Mouse (Mus musculus) myocyte (in vitro differentiated cells): ENCODE data around the gene Plin2. TPM values are rescaled to one million over a fixed set of nuclear protein-coding genes. Genes with fewer than 3 reads are reported as not detected.

Experiments
- H3K27me3 ChIP-seq: one replicate; pipeline ENCODE4 v1.6.1; 2011; ENCODE audit not compliant: control insufficient read depth, insufficient read depth, insufficient read length
- H3K36me3 ChIP-seq: one replicate; pipeline ENCODE4 v1.6.1; 2011; ENCODE audit not compliant: control insufficient read depth, insufficient read depth
- H3K4me2 ChIP-seq: one replicate; pipeline ENCODE4 v1.6.1; 2011; ENCODE audit warnings: low read depth, control low read depth
- H3K4me3 ChIP-seq: one replicate; pipeline ENCODE4 v1.5.1; 2011; ENCODE audit warnings: mild to moderate bottlenecking, control low read depth, moderate library complexity
- H3K79me2 ChIP-seq: one replicate; pipeline ENCODE4 v1.6.1; 2011; ENCODE audit not compliant: control insufficient read depth, insufficient read depth
- H3ac ChIP-seq: one replicate; pipeline ENCODE4 v1.6.1; 2011; ENCODE audit not compliant: control insufficient read depth, insufficient read length
- CEBPB ChIP-seq: IDR thresholded peaks from 2 replicates; pipeline ENCODE4 v1.6.1; 2011; ENCODE audit warnings: mild to moderate bottlenecking, moderate library complexity; ENCODE audit not compliant: poor library complexity, insufficient read depth, severe bottlenecking
- E2F4 ChIP-seq: IDR thresholded peaks from one replicate; pipeline ENCODE4 v1.6.1; 2011; ENCODE audit warnings: mild to moderate bottlenecking, control low read depth, moderate library complexity; ENCODE audit not compliant: insufficient read depth
- MAX ChIP-seq: IDR thresholded peaks from one replicate; pipeline ENCODE4 v1.6.1; 2011; ENCODE audit warnings: low read depth, mild to moderate bottlenecking, control low read depth
- MYOD1 ChIP-seq, 3 experiments: IDR thresholded peaks; one replicate each; pipeline ENCODE4 v1.6.1; 2011; ENCODE audit warnings: control low read depth in 2 of 3, low read depth in 2 of 3, mild to moderate bottlenecking in 2 of 3, moderate library complexity in 1 of 3; ENCODE audit not compliant: insufficient read length in 2 of 3, control insufficient read depth in 1 of 3
- MYOG ChIP-seq, 3 experiments: IDR thresholded peaks; one replicate each; pipeline ENCODE4 v1.6.1; 2011; ENCODE audit warnings: control low read depth in 2 of 3, low read depth in 2 of 3, mild to moderate bottlenecking in 2 of 3; ENCODE audit not compliant: insufficient read length in 2 of 3, control insufficient read depth in 1 of 3, insufficient read depth in 1 of 3
- POLR2A ChIP-seq: IDR thresholded peaks from one replicate; pipeline ENCODE4 v1.6.1; 2011; ENCODE audit warnings: low read depth, mild to moderate bottlenecking, control low read depth, moderate library complexity; ENCODE audit not compliant: insufficient read length
- POLR2AphosphoS2 ChIP-seq: IDR thresholded peaks from one replicate; pipeline ENCODE4 v1.6.1; 2011; ENCODE audit warnings: low read depth, control low read depth; ENCODE audit not compliant: insufficient read length
- REST ChIP-seq: IDR thresholded peaks from one replicate; pipeline ENCODE4 v1.6.1; 2011; ENCODE audit warnings: mild to moderate bottlenecking, control low read depth, moderate library complexity; ENCODE audit not compliant: insufficient read depth, insufficient read length
- SRF ChIP-seq: IDR thresholded peaks from one replicate; pipeline ENCODE4 v1.6.1; 2011; ENCODE audit warnings: low read depth; ENCODE audit not compliant: control insufficient read depth, insufficient read length
- TCF12 ChIP-seq: IDR thresholded peaks from one replicate; pipeline ENCODE4 v1.6.1; 2011; ENCODE audit warnings: mild to moderate bottlenecking, control low read depth; ENCODE audit not compliant: poor library complexity, insufficient read depth, severe bottlenecking
- TCF3 ChIP-seq: IDR thresholded peaks from one replicate; pipeline ENCODE4 v1.6.1; 2011; ENCODE audit warnings: low read depth, control low read depth; ENCODE audit not compliant: insufficient read length
- USF1 ChIP-seq: IDR thresholded peaks from one replicate; pipeline ENCODE4 v1.6.1; 2011; ENCODE audit warnings: low read depth, mild to moderate bottlenecking, control low read depth, moderate library complexity
- polyA plus RNA-seq: library from polyadenylated mRNA; unstranded; fragments of >200 nt; fragmentation: generic; extraction: Trizol; gene quantifications from one replicate; pipeline ENCODE4 v1.2.1, GENCODE M21; 2012; ENCODE audit warnings: missing spikeins

Gene Plin2
- polyA plus RNA-seq, 1 experiment: 247 TPM

DNA sequence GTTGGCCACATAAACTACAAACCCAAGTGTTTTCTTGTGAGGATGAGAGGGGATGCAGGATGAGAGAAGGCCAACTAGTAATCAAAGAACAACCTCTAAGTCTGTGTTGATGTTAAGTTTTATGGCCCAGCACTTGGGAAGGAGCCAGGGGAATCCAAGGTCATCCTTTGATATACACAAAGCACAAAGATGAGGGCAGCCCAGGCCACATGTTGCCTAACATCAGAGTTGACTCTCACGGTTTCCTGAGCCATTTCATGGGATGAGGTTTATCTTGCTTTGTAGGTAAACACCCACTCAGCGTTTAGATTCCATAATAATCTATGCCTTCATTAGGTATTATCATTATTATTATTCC is 16.1 kb upstream of the Plin2 start:
- Histone ChIP-seq H3K36me3 (no peaks in the 10 kb centered on the region), H3K79me2 (no peaks in the 10 kb centered on the region), H3K4me3 (no peak overlapping the region), H3K27me3 (no peaks in the 10 kb centered on the region), H3ac (no peak overlapping the region), H3K4me2 (peak overlapping the region; percentile 41)
- TF ChIP-seq MYOG (IDR thresholded peaks at IDR 0.05; ENCODE audit: control insufficient read depth in 1 of 3, insufficient read depth in 1 of 3, insufficient read length in 2 of 3, low read depth in 2 of 3): no peak
- no peak for TF ChIP-seq TCF3
- TF ChIP-seq USF1: no peak
- TF ChIP-seq SRF: no peak
- TF ChIP-seq CEBPB: no peak

DNA sequence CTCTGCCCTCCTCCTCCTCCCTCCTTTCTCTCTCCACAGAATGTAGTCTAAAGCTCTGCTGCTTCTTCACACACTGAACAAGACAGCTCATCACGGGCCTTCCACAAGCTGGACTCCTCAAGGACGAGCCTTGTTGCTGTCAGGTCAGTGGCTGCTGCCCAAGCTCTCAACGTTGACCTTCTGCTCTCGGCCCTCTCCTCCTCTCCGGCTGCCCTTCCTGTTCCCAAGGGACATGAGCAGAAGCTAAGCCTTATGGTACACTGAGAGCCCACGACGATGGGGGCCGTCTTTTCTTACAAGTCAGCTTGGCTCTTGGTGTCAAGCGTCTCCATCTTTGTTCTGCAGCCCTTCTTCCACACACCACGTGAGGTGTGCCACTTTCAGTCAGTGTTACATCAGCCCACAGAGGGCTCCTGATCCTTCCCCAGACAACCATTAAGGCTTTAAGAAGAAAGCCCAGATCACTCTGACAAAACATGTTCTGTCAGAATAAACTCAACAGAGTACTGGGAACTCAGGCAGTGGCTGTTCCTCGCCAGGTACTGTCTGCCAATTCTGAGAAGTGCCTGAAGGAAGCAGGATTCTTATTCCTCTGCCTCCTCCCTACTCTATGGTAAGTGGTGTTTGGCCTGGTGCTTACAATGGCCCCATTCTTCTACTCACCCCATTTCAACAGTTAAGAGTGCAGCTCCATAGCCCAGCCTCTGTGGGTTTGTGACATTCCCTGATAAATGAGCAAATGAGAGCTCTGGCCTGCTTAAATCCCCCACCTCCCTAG is 15.6 kb upstream of the Plin2 start:
- Histone ChIP-seq H3ac (no peak overlapping the region), H3K79me2 (no peaks in the 10 kb centered on the region), H3K4me2 (no peak overlapping the region), H3K4me3 (no peak overlapping the region), H3K27me3 (no peaks in the 10 kb centered on the region), H3K36me3 (no peaks in the 10 kb centered on the region)
- TF ChIP-seq MAX: no peak
- TF ChIP-seq POLR2AphosphoS2: no peak
- TF ChIP-seq CEBPB: no peak
- no peak for TF ChIP-seq REST
- TF ChIP-seq TCF12: no peak
- TF ChIP-seq POLR2A: no peak
- TF ChIP-seq SRF: no peak
- TF ChIP-seq E2F4: no peak
- TF ChIP-seq MYOD1 (IDR thresholded peaks at IDR 0.05; ENCODE audit: control insufficient read depth in 1 of 3, insufficient read length in 2 of 3, low read depth in 2 of 3): no peak
- TF ChIP-seq MYOG (IDR thresholded peaks at IDR 0.05; ENCODE audit: control insufficient read depth in 1 of 3, insufficient read depth in 1 of 3, insufficient read length in 2 of 3, low read depth in 2 of 3): no peak
- no peak for TF ChIP-seq TCF3
- TF ChIP-seq USF1: no peak

DNA sequence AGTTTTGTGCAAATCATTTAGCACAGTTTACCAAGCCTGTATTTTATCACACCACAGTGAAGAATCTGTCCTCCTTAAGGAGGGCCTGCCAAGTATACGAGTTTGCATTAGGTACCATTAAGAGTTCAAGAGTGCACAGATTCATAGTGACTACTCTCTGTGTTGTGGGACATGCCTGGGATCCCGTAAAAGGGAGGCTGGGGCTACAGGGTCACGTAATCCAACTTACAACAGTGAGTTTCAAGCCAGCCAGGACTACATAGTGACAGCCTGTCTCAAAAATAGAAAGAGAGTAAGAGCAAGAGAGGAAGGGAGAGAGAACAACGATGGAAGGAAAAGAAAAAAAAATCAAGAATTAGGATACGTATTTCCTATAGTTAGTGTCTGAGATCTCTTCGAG is 14.9 kb upstream of the Plin2 start:
- no peak overlapping the region for H3K4me3 ChIP-seq
- no peaks in the 10 kb centered on the region for H3K36me3 ChIP-seq
- H3K27me3 ChIP-seq: no peaks in the 10 kb centered on the region
- no peaks in the 10 kb centered on the region for H3K79me2 ChIP-seq
- TF ChIP-seq REST (no peak), POLR2A (no peak), SRF (no peak), USF1 (no peak), MYOG (IDR thresholded peaks at IDR 0.05; ENCODE audit: control insufficient read depth in 1 of 3, insufficient read depth in 1 of 3, insufficient read length in 2 of 3, low read depth in 2 of 3) (no peak), CEBPB (no peak), TCF12 (no peak), TCF3 (no peak), MYOD1 (IDR thresholded peaks at IDR 0.05; ENCODE audit: control insufficient read depth in 1 of 3, insufficient read length in 2 of 3, low read depth in 2 of 3) (no peak), POLR2AphosphoS2 (no peak), E2F4 (no peak), MAX (no peak)
- H3ac ChIP-seq: no peak overlapping the region
- no peak overlapping the region for H3K4me2 ChIP-seq

DNA sequence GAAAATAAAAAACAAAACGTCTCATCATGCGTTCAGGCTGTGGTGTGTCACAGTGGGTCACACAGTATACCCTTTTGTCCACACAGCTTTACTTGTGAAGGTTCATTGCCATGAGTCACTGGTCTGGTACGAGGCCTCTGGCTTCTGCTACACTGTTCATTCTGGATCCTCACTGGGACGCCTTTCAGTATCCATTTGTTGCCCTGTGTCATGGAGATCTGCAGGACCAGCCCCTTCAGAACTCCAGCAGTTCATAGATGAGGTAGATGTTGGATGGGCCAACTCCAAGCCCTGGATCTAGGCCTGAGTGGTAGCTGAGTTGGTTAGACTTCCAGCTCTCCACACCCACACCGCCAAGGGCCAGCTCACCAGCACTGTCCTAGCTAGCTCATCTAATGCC is 13.9 kb upstream of the Plin2 start:
- TF ChIP-seq E2F4 (no peak), USF1 (no peak), SRF (no peak), REST (no peak), POLR2AphosphoS2 (no peak), MYOG (IDR thresholded peaks at IDR 0.05; ENCODE audit: control insufficient read depth in 1 of 3, insufficient read depth in 1 of 3, insufficient read length in 2 of 3, low read depth in 2 of 3) (no peak), MAX (no peak), POLR2A (no peak), MYOD1 (IDR thresholded peaks at IDR 0.05; ENCODE audit: control insufficient read depth in 1 of 3, insufficient read length in 2 of 3, low read depth in 2 of 3) (no peak), TCF3 (no peak), TCF12 (no peak), CEBPB (no peak)
- H3K4me2 ChIP-seq: peak overlapping the region; percentile 25
- no peak overlapping the region for H3ac ChIP-seq
- no peaks in the 10 kb centered on the region for H3K79me2 ChIP-seq
- no peak overlapping the region for H3K4me3 ChIP-seq
- no peaks in the 10 kb centered on the region for H3K27me3 ChIP-seq
- no peaks in the 10 kb centered on the region for H3K36me3 ChIP-seq

DNA sequence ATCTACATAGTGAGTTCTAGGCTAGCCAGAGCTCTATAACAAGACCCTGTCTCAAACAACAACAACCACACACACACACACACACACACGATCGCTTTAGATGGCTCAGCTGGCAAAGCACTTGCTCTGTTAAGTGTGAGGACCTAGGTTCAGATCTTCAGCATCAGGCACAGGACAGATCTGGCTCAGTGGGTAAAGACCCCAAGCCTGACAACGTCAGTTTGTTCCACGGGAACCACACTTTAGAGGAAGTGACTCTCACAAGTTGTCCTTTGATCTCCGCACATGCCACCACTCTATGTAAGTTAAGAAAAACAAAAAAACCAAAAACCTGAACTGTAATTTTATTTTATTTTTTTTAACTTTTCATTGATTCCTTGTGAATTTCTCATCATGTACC is 13.4 kb upstream of the Plin2 start:
- Histone ChIP-seq H3K27me3 (no peaks in the 10 kb centered on the region), H3K79me2 (no peaks in the 10 kb centered on the region), H3ac (no peak overlapping the region), H3K36me3 (no peaks in the 10 kb centered on the region), H3K4me2 (peak overlapping the region; percentile 25), H3K4me3 (no peak overlapping the region)
- TF ChIP-seq TCF3 (no peak), MAX (no peak), REST (no peak), SRF (no peak), POLR2AphosphoS2 (no peak), USF1 (no peak), E2F4 (no peak), MYOG (IDR thresholded peaks at IDR 0.05; ENCODE audit: control insufficient read depth in 1 of 3, insufficient read depth in 1 of 3, insufficient read length in 2 of 3, low read depth in 2 of 3) (no peak), TCF12 (no peak), POLR2A (no peak)
